Mouse (Mus musculus) liver, postnatal 0 days (tissue): ENCODE measurements around the gene Cops8.

Experiments used
- CTCF ChIP-seq: sonication (generic); IDR thresholded peaks from 2 replicates; pipeline ENCODE4 v1.5.1; 2016; ENCODE audit warnings: antibody characterized with exemption, low read depth
- EP300 ChIP-seq: IDR thresholded peaks from 2 replicates; pipeline ENCODE4 v1.6.1; 2016; ENCODE audit warnings: antibody characterized with exemption, low read depth, mild to moderate bottlenecking

DNA sequence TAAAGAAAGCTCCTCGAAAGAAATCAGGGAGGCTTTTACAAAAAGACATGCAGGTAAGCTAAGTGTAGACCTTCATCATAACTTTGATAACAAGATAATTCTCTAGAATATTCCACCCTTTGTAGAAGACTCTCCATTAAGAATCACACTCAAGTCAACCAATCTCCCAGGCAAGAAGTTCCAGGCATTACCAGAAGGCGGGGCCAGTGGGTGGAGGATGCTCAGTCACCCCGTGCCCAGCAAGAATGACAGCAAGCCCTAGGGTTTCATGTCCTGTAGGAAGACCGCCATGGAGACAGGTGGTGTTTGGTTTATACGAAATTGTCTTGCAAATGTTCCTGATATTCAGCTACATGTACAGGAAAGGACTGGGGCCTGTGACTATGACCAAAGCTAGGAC is 25.4 kb upstream of the Cops8 start:
- TF ChIP-seq CTCF = no peak
- TF ChIP-seq EP300 = no peak
